Mouse (Mus musculus): ENCODE measurements around the gene Stip1. TPM values are rescaled to one million over a fixed set of nuclear protein-coding genes. Genes with fewer than 3 reads are reported as not detected.

The Stip1 gene
- polyA plus RNA-seq, 1 experiment, result 215 TPM

DNA sequence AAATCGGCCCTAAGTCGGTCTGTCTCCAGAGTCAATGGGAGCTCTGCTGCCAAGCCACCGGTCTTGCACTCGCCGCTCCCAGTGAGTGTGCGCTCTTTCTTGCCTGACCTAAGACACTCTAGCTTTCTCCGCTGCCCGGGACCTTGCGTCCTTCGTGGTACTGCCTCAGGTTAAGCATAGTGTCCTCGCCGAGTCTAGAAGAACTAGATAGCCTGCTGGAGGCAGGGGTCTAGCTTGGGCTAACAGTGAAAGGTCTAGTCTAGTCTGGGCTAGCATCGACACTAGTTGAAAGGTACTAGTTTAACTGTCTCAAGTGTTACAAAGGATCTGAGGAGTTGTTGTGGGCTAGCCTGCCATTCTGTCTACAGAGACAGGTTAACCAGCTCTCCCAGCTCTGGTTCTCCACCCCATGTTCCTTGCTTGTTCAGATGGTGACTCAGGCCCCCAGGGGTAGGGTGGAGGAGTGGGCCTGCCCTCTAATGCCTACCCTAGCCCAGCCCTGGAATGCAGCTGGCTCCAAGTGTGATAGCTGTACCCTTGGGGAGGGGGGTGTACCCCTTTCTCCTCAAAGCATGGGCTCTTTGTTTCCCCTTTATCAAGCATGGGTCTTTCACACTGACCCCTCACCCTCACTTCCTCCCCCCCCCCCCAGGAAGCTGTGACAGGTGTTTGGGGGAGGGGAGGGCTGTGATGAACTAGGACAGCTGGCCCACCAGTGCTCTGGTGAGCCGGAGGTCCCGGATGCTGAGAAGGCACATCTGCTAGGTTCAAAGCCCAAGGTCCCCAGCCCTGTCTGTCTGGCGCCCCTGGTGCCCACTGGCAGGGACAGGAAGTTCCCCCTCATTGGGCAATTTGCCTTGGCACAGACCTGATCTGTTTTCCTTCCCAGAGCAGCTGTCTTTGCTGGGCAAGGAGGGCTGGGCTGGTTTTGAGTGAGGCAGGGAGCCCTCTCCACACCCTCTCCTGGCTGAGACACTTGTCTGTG, 63.9 kb downstream of the Stip1 start, which contains the start of gene Plcb3:
Plcb3 (minus strand) TSS at position 934 of the 985 bp plus-strand sequence.
- peak; percentile 56 to 59 for DNase-seq
- H3K4me1 ChIP-seq (ENCODE audit: control insufficient read depth, insufficient read depth, low read length), result peaks cover 6% of the 10 kb centered on the region; the same call in 1 of the 2 replicates
- 10% methylated on average over 16 of the region's 16 CpGs for WGBS

DNA sequence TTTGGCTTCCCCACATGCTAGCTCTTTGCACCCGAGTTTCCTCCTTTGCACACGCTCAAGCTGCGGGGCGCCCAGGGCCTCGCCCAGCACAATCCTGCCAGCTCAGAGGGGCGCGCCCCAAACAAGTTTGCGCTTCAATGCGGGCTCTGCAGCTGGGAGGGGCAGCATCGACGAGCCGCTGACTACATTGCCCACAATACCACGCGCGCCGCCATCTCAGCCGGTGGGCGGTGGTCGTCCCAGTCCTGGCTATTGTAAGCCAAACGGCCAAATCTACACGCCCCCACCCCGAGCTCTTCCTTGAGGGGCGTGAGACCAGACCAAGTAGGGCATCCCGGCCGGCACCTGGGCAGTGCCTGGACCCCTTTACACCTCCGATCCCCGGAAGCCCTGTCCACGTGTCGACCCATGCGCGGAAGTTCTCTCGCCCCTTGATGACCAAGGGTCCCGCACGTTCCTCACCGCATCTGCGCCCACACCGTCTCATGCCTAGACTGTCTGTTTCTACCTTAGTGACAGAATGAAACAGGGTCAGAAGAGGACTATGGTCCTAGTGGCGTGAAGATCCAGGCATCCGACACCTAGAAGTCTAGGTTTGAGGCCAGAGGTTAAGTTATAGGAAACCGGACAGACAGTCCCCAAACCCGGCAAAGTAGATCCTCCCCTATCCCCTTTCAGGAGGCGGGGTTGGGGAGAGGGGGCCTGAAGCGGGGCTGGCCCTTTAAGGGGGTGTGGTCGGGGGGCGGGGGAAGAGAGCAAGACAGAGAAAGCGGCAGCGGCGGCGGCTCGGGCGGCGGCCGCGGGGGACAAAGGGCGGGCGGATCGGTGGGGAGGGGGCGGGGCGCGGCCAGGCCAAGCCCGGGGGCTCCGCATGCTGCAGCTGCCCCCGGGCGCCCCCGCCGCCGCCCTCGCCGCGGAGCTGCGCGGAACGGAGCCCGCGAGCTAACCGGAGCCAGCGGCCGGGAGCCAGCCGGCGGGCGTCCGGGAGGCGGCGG, 65.3 kb downstream of the Stip1 start, which contains the start of gene Ppp1r14b:
Ppp1r14b (plus strand) TSS at position 758 of the 995 bp plus-strand sequence.
- no peak for TF ChIP-seq CTCF (IDR thresholded peaks at IDR 0.05; ENCODE audit: borderline replicate concordance, insufficient read depth, low read depth, low read length)
- TF ChIP-seq POLR2A (IDR thresholded peaks at IDR 0.05; ENCODE audit: borderline replicate concordance, insufficient read depth, low read length), result no peak
- WGBS, result under 1% methylated on average over 84 of the region's 84 CpGs
- Histone ChIP-seq H3K27ac (ENCODE audit: insufficient read depth, low read length) (no peak within 1 kb of the TSS), H3K4me3 (replicated peaks; ENCODE audit: insufficient read depth, low read depth, low read length) (peak within 1 kb of the TSS; percentile 97), H3K27me3 (ENCODE audit: control insufficient read depth, insufficient read depth, low read length) (no peaks in the 10 kb centered on the region; the same call in 1 of the 2 replicates), H3K4me1 (ENCODE audit: control insufficient read depth, insufficient read depth, low read length) (peaks cover 6% of the 10 kb centered on the region; the same call in 1 of the 2 replicates)
- DNase-seq, result peak; percentile 57 to 64

More for the DNA sequence above, 63.9 kb downstream of the Stip1 start, which contains the start of gene Plcb3:
- Histone ChIP-seq H3K4me3 (replicated peaks; ENCODE audit: insufficient read depth, low read depth, low read length) (peak within 1 kb of the TSS; percentile 54), H3K27ac (ENCODE audit: insufficient read depth, low read length) (no peak within 1 kb of the TSS), H3K27me3 (ENCODE audit: control insufficient read depth, insufficient read depth, low read length) (no peaks in the 10 kb centered on the region)
- TF ChIP-seq POLR2A (IDR thresholded peaks at IDR 0.05; ENCODE audit: borderline replicate concordance, insufficient read depth, low read length) (no peak), CTCF (IDR thresholded peaks at IDR 0.05; ENCODE audit: borderline replicate concordance, insufficient read depth, low read depth, low read length) (no peak)

DNA sequence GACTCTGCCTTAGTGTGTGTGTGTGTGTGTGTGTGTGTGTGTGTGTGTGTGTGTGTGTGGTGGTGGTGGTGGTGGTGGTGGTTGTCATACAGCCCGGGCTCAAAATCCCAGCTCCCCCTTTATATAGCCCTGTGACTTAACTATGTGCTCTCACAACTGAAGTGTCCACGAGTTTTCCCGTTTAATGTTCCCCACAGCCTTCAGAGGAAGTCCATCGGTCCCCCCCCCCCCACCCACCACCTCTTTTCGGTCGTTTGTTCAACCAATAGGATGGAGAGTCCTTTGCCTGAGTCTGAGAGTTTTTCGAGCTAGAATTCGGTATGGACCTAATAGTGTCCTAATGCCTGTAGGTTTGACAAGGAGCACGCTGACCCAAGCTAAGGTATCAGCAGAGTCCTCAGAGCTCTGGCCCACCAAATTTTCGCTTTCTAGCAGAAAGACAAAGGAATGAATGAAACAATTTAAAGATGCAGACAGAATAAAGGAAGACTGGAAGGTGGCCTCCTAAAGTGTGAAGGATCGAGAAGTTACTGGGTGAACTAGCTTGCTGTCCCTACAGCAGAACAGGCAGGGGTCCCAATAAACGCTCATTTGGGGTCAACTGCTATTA, 66.1 kb downstream of the Stip1 start:
- no peak for TF ChIP-seq POLR2A (IDR thresholded peaks at IDR 0.05; ENCODE audit: borderline replicate concordance, insufficient read depth, low read length)
- no peak for TF ChIP-seq CTCF (IDR thresholded peaks at IDR 0.05; ENCODE audit: borderline replicate concordance, insufficient read depth, low read depth, low read length)
- no peak for DNase-seq
- Histone ChIP-seq H3K4me3 (replicated peaks; ENCODE audit: insufficient read depth, low read depth, low read length) (no peak overlapping the region), H3K4me1 (ENCODE audit: control insufficient read depth, insufficient read depth, low read length) (peaks cover 2% of the 10 kb centered on the region; the same call in 1 of the 2 replicates), H3K27me3 (ENCODE audit: control insufficient read depth, insufficient read depth, low read length) (no peaks in the 10 kb centered on the region; the same call in 1 of the 2 replicates), H3K27ac (ENCODE audit: insufficient read depth, low read length) (no peak overlapping the region)
- WGBS, result 40% methylated on average over 12 of the region's 12 CpGs

DNA sequence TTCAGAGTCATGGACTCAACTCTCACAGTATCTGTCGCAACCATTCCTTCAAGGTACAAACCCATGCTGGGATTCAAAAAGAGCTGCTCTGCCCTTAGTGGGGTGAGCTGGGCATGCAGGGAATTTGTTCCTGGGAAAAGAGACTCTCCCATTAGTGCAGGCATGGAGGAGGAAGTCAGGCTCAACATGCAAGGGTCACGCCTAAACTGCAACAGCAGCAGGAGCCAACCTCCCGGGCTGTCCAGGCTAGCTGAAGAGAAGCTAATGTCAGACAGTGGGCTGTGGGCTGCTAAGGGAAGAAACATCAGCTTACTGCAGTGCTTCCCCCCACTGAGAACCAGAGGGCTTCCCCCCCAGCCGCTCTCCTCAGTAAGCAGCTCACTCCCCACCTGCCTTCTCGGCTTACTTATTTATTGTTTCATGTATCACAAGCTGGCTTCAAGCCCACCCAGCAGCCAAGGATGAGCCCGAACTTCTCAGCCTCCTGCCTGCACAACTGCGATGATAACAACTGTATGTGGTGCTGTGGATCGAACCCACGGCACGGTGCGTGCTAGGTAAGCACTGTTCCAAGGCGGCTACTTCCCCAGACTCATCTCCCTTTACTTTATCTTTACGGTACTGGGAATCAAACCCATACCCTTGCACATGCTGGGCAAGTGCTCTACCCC, 67.4 kb downstream of the Stip1 start:
- WGBS, result 85% methylated on average over 13 of the region's 13 CpGs
- peaks cover 7% of the 10 kb centered on the region for H3K4me1 ChIP-seq (ENCODE audit: control insufficient read depth, insufficient read depth, low read length)
- no peak for TF ChIP-seq CTCF (IDR thresholded peaks at IDR 0.05; ENCODE audit: borderline replicate concordance, insufficient read depth, low read depth, low read length)
- TF ChIP-seq POLR2A (IDR thresholded peaks at IDR 0.05; ENCODE audit: borderline replicate concordance, insufficient read depth, low read length), result no peak

DNA sequence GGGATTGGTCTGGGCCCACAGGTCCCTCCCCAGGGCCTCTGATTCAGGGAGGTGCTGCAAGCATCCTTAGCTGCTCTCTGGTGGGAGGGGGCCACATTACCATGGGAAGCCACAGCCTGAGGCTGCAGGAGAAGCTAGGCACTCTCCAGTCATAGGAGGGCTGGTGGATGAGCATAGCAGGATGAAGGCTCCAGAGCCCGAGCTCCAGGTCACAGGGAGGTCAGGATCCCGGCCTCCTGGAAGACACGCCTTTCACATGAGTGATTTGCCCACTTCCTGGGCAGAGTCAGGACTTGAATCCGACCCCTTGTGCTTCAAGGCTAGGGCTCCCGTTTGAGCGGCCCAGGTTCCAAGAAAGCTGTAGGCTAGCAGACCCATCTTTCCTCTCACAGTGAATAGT, 68.1 kb downstream of the Stip1 start:
- Histone ChIP-seq H3K4me1 (ENCODE audit: control insufficient read depth, insufficient read depth, low read length) (peaks cover 12% of the 10 kb centered on the region), H3K27ac (ENCODE audit: insufficient read depth, low read length) (no peak overlapping the region), H3K4me3 (replicated peaks; ENCODE audit: insufficient read depth, low read depth, low read length) (no peak overlapping the region), H3K27me3 (ENCODE audit: control insufficient read depth, insufficient read depth, low read length) (no peaks in the 10 kb centered on the region; the same call in 1 of the 2 replicates)
- DNase-seq, result no peak
- WGBS, result 80% methylated on average over 6 of the region's 6 CpGs
- TF ChIP-seq POLR2A (IDR thresholded peaks at IDR 0.05; ENCODE audit: borderline replicate concordance, insufficient read depth, low read length) (no peak), CTCF (IDR thresholded peaks at IDR 0.05; ENCODE audit: borderline replicate concordance, insufficient read depth, low read depth, low read length) (no peak)

More for the DNA sequence above, 67.4 kb downstream of the Stip1 start:
- Histone ChIP-seq H3K27me3 (ENCODE audit: control insufficient read depth, insufficient read depth, low read length) (no peaks in the 10 kb centered on the region; the same call in 1 of the 2 replicates), H3K27ac (ENCODE audit: insufficient read depth, low read length) (no peak overlapping the region), H3K4me3 (replicated peaks; ENCODE audit: insufficient read depth, low read depth, low read length) (no peak overlapping the region)
- DNase-seq, result no peak

Other genes with a start within 250 kb of the Stip1 start
- gene Rps6ka4, start 199.3 kb downstream of the Stip1 start, polyA plus RNA-seq (2012; rRNA removed), result 26.3 and 28.7 TPM in 2 replicates
- gene Ccdc88b, start 181.8 kb downstream of the Stip1 start, polyA plus RNA-seq (2012; rRNA removed), result 1.7 and 2.1 TPM in 2 replicates
- 122 and 124 TPM in 2 replicates for gene Trmt112, start 130.3 kb downstream of the Stip1 start, polyA plus RNA-seq (2012; rRNA removed)
- 500 and 537 TPM in 2 replicates for gene Prdx5, start 129.9 kb downstream of the Stip1 start, polyA plus RNA-seq (2012; rRNA removed)
- gene Esrra, start 118.2 kb downstream of the Stip1 start, polyA plus RNA-seq (2012; rRNA removed), result 95.3 and 103 TPM in 2 replicates
- gene Catsperz, start 114.6 kb downstream of the Stip1 start, polyA plus RNA-seq (2012; rRNA removed), result 2.8 and 3.2 TPM in 2 replicates
- 5.8 and 5.9 TPM in 2 replicates for gene Kcnk4, start 105.5 kb downstream of the Stip1 start, polyA plus RNA-seq (2012; rRNA removed)
- gene Bad, start 98.1 kb downstream of the Stip1 start, polyA plus RNA-seq (2012; rRNA removed), result 71.6 and 73.8 TPM in 2 replicates
- gene Gpr137, start 97.5 kb downstream of the Stip1 start, polyA plus RNA-seq (2012; rRNA removed), result 125 and 127 TPM in 2 replicates
- 50.1 and 51.7 TPM in 2 replicates for gene Ppp1r14b, start 65.0 kb downstream of the Stip1 start, polyA plus RNA-seq (2012; rRNA removed)
- 53.2 and 57.6 TPM in 2 replicates for gene Plcb3, start 63.5 kb downstream of the Stip1 start, polyA plus RNA-seq (2012; rRNA removed)
- gene Fkbp2, start 59.5 kb downstream of the Stip1 start, polyA plus RNA-seq (2012; rRNA removed), result 214 and 257 TPM in 2 replicates
- 90.4 and 100.0 TPM in 2 replicates for gene Vegfb, start 52.3 kb downstream of the Stip1 start, polyA plus RNA-seq (2012; rRNA removed)
- gene Dnajc4, start 47.4 kb downstream of the Stip1 start, polyA plus RNA-seq (2012; rRNA removed), result 63.6 and 66.4 TPM in 2 replicates
- 40.4 and 43.5 TPM in 2 replicates for gene Nudt22, start 43.9 kb downstream of the Stip1 start, polyA plus RNA-seq (2012; rRNA removed)
- gene Trpt1, start 43.8 kb downstream of the Stip1 start, polyA plus RNA-seq (2012; rRNA removed), result 29.6 and 31.3 TPM in 2 replicates
- 2.2 and 2.3 TPM in 2 replicates for gene Fermt3, start 20.5 kb downstream of the Stip1 start, polyA plus RNA-seq (2012; rRNA removed)
- gene Macrod1, start 16.8 kb upstream of the Stip1 start, polyA plus RNA-seq (2012; rRNA removed), result 30.8 and 33.8 TPM in 2 replicates
- 5.4 and 6.2 TPM in 2 replicates for gene Flrt1, start 65.8 kb upstream of the Stip1 start, polyA plus RNA-seq (2012; rRNA removed)
- gene Otub1, start 166.3 kb upstream of the Stip1 start, polyA plus RNA-seq (2012; rRNA removed), result 234 and 248 TPM in 2 replicates
- 1,171 and 1,228 TPM in 2 replicates for gene Cox8a, start 177.6 kb upstream of the Stip1 start, polyA plus RNA-seq (2012; rRNA removed)
- 44.8 and 46.2 TPM in 2 replicates for gene Naa40, start 201.2 kb upstream of the Stip1 start, polyA plus RNA-seq (2012; rRNA removed)
- 8.7 and 9.2 TPM in 2 replicates for gene Rcor2, start 227.4 kb upstream of the Stip1 start, polyA plus RNA-seq (2012; rRNA removed)